7 mouse cellular contexts compared by ENCODE assay signal in genomic region chr19:4793831-4794422, GRCm38 (mm10). TPM values are rescaled to one million over a fixed set of nuclear protein-coding genes. Genes with fewer than 3 reads are reported as not detected.
DNase-seq lines count a peak whose midpoint lies in the region; ATAC-seq lines count a peak whose summit lies in the region.

Gene Rbm4, minus strand, starts transcription at chr19:4793901.

- H3K4me1 ChIP-seq in embryonic facial prominence, embryonic 12.5 days: peaks cover 34% of the 10 kb centered on the region
- H3K4me1 ChIP-seq in limb, embryonic 11.5 days (ENCODE audit: control insufficient read depth, insufficient read depth, low read length): peaks cover 3% of the 10 kb centered on the region
- peaks cover 39% of the 10 kb centered on the region for H3K4me1 ChIP-seq in midbrain, embryonic 14.5 days (ENCODE audit: control insufficient read depth, insufficient read depth, low read length)

- H3K36me3 ChIP-seq in embryonic facial prominence, embryonic 12.5 days: peaks cover 48% of the 10 kb centered on the region
- peaks cover 5% of the 10 kb centered on the region for H3K36me3 ChIP-seq in limb, embryonic 11.5 days (ENCODE audit: control insufficient read depth, insufficient read depth, low read length)
- peaks cover 36% of the 10 kb centered on the region for H3K36me3 ChIP-seq in midbrain, embryonic 14.5 days (ENCODE audit: control insufficient read depth, insufficient read depth, low read length)

- H3K9ac ChIP-seq in embryonic facial prominence, embryonic 12.5 days: peak within 1 kb of the TSS; percentile 48
- H3K9ac ChIP-seq in limb, embryonic 11.5 days (ENCODE audit: low read length): peak within 1 kb of the TSS; percentile 65
- peak within 1 kb of the TSS; percentile 74 for H3K9ac ChIP-seq in midbrain, embryonic 14.5 days (replicated peaks; ENCODE audit: low read length)

- peak; percentile 92 for DNase-seq in adrenal gland, postnatal 25 days
- DNase-seq in heart, adult 11 months: peak; percentile 100
- DNase-seq in kidney, adult 18-20 months: peak; percentile 98
- DNase-seq in limb, embryonic 11.5 days (ENCODE audit: low spot score): peak; percentile 97
- peak; percentile 98 for DNase-seq in midbrain, embryonic 14.5 days
- peak; percentile 91 to 92 for DNase-seq in spleen, adult 18-20 months

- peak within 1 kb of the TSS; percentile 72 for H3K4me3 ChIP-seq in embryonic facial prominence, embryonic 12.5 days
- H3K4me3 ChIP-seq in limb, embryonic 11.5 days (ENCODE audit: low read depth, low read length): peak within 1 kb of the TSS; percentile 46
- H3K4me3 ChIP-seq in midbrain, embryonic 14.5 days (replicated peaks; ENCODE audit: low read depth, low read length): peak within 1 kb of the TSS; percentile 83

- peak within 1 kb of the TSS; percentile 72 for H3K27ac ChIP-seq in embryonic facial prominence, embryonic 12.5 days
- no peak within 1 kb of the TSS for H3K27ac ChIP-seq in limb, embryonic 11.5 days (replicated peaks; ENCODE audit: low read depth, low read length)
- peak within 1 kb of the TSS; percentile 87 for H3K27ac ChIP-seq in midbrain, embryonic 14.5 days (replicated peaks; ENCODE audit: low read depth, low read length)

- ATAC-seq in embryonic facial prominence, embryonic 12.5 days (ENCODE audit: insufficient number of reproducible peaks, insufficient read depth, low FRiP score, low TSS enrichment): peak; percentile 97
- ATAC-seq in limb, embryonic 11.5 days (ENCODE audit: insufficient number of reproducible peaks, low FRiP score, low TSS enrichment, low read depth): peak; percentile 97
- ATAC-seq in midbrain, embryonic 14.5 days (ENCODE audit: low FRiP score, low TSS enrichment): peak; percentile 98

- under 1% methylated on average over 31 of the region's 31 CpGs for WGBS in embryonic facial prominence, embryonic 12.5 days
- under 1% methylated on average over 31 of the region's 31 CpGs for WGBS in limb, embryonic 11.5 days
- under 1% methylated on average over 31 of the region's 31 CpGs for WGBS in midbrain, embryonic 14.5 days

- H3K4me2 ChIP-seq in embryonic facial prominence, embryonic 12.5 days (replicated peaks): peak within 1 kb of the TSS; percentile 76
- H3K4me2 ChIP-seq in limb, embryonic 11.5 days (ENCODE audit: low read depth, severe bottlenecking): peak within 1 kb of the TSS; percentile 72
- peak within 1 kb of the TSS; percentile 90 for H3K4me2 ChIP-seq in midbrain, embryonic 14.5 days (ENCODE audit: low read length)

- no peaks in the 10 kb centered on the region for H3K9me3 ChIP-seq in embryonic facial prominence, embryonic 12.5 days
- H3K9me3 ChIP-seq in limb, embryonic 11.5 days (ENCODE audit: control insufficient read depth, low read length): no peaks in the 10 kb centered on the region
- no peaks in the 10 kb centered on the region for H3K9me3 ChIP-seq in midbrain, embryonic 14.5 days (ENCODE audit: control insufficient read depth, low read length)

- H3K27me3 ChIP-seq in embryonic facial prominence, embryonic 12.5 days: no peaks in the 10 kb centered on the region
- H3K27me3 ChIP-seq in limb, embryonic 11.5 days (ENCODE audit: control insufficient read depth, insufficient read depth, low read length): no peaks in the 10 kb centered on the region
- no peaks in the 10 kb centered on the region for H3K27me3 ChIP-seq in midbrain, embryonic 14.5 days (ENCODE audit: control insufficient read depth, insufficient read depth, low read length)

RNA-seq across cellular contexts. Expression of gene Rbm4, which starts in this region (rescaled TPM):
- total RNA-seq in adrenal gland, postnatal 25 days (2021): 62.4 and 65.4 TPM in 2 replicates
- 86.8 and 89.3 TPM in 2 replicates for polyA plus RNA-seq in embryonic facial prominence, embryonic 12.5 days (2016; fragmentation: Nextera tagmentation; extraction: Ambion mirVana)
- polyA plus RNA-seq in limb, embryonic 11.5 days (2014; fragmentation: Nextera tagmentation; extraction: Ambion mirVana): 105 and 109 TPM in 2 replicates
- 101 and 113 TPM in 2 replicates for polyA plus RNA-seq in midbrain, embryonic 14.5 days (2014; fragmentation: Nextera tagmentation; extraction: Ambion mirVana)
